Mouse (Mus musculus) right cerebral cortex, postnatal 36 days (tissue): ENCODE measurements at regions not wholly inside any gene's neighbourhood (a gene's known extent, or its start where the extent isn't known, plus 50 kb on each side); places are given as distances from the start of the nearest gene placed in this dataset.

ENCODE experiments used
- DNase-seq, 2 experiments: peaks; one replicate each; pipeline ENCODE4 v3.0.0; 2022; ENCODE audit warnings: low spot score in 2 of 2, mixed read lengths in 1 of 2

DNA sequence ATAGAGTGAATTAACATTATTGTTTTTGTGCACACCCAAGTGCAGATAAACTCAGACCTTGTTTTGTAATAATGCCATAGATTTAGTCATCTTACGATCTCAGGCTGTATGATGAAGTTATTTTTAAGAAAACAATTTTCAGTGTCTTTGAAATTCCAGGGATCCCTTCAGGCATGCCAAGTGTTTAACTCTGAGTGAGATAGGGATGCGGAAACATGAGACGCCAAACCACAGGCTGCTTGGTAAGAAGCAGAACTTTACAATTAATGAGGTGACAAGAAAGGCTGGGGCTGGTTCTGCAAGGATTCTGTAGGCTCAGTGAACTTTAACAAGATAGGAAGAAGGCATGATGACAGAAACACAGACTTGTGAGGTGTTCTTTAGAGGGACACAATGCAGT is 292.3 kb upstream of the Alcam start:
- no peak for DNase-seq

DNA sequence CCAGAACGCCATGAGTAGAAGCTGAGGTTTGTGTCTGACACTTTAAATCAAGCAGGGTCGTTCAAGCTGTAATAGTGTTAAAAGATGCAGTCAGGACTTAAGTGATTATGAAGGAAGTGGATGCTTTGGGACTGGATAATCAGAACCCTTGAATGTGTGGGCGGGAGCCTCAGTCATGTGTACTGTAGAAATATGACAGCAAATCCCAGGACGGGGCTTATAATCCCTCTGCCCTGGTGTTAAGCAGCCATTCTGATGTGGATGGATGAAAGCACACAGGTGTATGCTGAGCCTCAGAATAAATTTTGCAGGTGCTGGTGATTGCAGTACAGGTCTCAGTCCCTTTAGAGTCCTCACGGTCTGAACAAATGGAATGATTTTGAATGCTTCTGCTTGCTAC is 290.8 kb upstream of the Alcam start:
- DNase-seq = no peak

DNA sequence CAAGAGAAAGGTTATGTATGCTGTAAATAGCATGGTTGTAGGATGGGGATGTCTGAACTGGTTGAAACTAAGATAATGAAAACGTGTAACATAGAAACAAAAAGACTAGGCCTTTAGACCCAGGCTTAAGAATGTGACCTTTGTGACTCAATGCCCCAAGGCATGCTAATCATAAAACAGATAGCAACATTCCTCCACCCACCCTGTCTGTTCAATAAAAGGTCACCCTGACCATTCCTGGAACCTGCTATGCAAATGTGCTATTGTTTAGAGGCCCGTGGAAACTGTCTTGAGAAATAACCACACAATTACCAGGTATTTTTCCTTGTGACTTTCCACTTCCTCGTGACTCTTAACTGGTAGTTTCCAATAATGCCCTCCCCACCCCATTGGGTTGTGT is 288.3 kb upstream of the Alcam start:
- no peak for DNase-seq

GRCm38 (mm10) chr16:52726120-52726844 is 272.4 kb upstream of the Alcam start:
- DNase-seq = no peak

- DNase-seq = no peak
These were observed 264.5 kb upstream of the Alcam start for GRCm38 (mm10) chr16:52718231-52718932.

DNA sequence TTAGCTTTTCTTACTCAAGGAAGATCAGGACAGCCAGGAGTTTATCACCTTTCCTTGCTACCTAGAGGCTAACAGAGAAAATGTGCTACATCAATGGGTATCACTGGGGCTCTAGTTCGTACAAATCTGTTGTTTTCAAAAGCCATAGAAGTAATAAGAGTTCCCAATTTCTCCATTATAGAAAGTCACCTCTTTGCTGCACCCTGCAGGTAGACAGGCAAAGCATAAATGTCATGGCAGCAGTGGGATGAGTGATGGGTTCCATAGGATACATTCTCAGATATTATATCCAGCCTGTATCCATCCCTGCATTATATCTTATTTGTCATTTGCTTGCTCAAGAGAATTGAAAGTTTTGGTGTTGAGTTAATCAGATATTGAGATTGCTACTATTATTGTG is 236.4 kb upstream of the Alcam start:
- no peak for DNase-seq

- DNase-seq = no peak
These were observed 201.0 kb upstream of the Alcam start for GRCm38 (mm10) chr16:52654825-52655224.
